Mouse (Mus musculus): ENCODE results near the gene Zfp423.

Zfp423 gene

DNA sequence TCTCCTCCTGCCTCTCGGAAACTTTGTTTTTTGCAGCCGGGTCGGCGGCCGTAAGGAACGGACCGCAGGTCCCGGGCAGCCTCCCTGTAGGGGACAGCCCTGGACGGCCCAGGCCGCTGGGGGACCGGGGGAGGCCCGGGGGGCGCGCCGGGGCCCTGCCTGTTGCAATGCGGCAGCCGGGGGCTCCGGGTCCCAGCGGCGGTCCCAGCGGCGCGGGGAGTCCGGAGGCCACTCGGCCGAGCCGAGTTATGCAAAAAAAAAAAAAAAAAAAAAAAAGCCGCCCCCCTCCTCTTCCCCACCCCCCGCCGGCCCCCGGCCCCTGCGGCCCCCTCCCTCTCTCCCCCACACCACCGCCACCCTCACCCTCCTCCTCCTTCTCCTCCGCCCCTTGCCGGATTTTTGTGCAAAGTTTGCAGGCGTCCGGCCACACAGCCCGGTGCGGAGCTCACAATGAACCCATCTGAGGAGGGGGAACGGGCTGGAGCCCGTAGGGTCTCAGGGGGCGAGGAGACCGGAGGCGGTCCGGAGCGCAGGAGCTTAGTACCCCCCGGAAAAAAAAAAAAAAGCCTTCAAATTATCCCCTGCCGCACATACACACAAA, at the start of gene Zfp423:
TSS of gene Zfp423 (minus strand) at position 276 of the 601 bp plus-strand sequence.
- under 1% methylated on average over 34 of the region's 48 CpGs for WGBS

DNA sequence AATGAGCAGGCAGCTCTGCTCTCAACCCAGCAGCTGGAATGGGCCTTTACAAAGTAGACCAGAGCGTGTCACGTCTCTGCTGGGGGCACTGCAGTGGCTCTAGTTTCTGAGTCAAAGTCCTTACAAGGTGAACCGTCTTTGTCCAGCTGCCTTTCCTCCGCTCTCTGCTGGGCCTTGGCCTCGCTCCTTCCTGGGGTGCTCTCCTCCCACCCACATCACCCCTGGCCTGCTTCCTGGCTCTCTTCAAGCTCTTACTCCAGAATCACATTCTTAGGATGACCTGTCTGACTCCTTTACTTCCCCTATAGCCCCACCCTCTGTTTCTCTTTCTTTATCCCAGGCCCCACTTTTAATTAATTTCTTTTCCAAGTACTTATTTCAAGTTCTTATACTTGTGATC, 47.4 kb upstream of the Zfp423 start:
- WGBS: 89% methylated on average over 5 of the region's 5 CpGs

DNA sequence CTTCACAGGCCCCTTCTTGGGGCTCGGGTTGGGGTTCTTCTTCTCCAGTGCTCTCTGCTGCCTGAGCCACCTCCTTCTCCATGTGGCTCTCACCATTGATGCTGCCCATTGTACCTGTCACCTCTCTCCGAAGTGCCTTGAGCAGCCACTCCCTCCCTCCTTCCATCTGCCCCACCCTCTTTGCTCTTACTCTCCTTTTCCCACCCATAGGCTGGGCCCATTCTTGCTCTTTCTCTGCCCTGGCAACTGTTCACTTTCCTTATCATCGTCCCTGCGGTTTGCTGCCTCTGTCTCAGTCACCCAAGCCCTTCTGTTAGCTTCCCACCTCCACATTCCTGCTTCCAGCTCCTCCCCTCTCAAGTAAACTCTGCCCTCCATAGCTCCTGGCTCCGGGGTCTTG, 25.4 kb upstream of the Zfp423 start:
- WGBS: 67% methylated on average over 5 of the region's 5 CpGs

DNA sequence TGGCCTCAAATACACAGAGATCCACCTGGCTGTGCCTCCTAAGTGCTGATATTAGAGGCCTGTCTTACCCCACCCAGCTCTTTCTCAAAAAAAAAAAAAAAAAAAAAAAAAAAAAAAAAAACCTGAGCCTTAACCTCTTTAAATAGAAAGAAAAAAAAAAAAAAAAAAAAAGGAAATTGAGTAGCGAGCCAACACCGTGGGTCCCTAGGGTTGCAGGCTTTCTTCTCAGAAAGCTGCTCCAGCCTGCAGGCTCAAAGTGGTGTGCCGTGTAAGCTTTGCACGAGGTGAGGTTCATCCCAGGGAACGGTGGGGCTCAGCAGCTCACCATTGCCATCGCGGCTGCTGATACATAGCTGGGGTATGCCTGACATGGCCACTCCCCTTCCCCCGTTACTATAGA, 24.6 kb upstream of the Zfp423 start:
- WGBS: 66% methylated on average over 8 of the region's 8 CpGs

DNA sequence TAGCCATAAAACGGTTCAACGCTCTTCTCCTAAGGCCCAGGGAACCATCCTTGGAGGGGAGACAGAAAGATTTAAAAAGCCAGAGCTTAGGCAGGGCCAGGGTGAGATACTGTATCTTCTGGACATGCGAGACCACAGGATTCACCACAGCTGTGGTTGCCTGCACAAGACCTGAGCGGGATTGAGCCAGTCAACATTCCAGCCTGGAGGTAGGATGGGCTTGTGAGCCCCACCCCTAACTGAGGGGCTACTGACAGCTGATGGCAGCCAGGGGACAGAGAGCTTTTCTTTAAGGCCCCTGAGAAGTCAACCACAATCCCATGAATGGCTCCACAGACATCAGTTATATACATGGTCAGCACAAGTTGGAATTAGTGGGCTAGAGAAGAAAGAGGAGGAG, 23.5 kb upstream of the Zfp423 start:
- 95% methylated on average over 4 of the region's 4 CpGs for WGBS

DNA sequence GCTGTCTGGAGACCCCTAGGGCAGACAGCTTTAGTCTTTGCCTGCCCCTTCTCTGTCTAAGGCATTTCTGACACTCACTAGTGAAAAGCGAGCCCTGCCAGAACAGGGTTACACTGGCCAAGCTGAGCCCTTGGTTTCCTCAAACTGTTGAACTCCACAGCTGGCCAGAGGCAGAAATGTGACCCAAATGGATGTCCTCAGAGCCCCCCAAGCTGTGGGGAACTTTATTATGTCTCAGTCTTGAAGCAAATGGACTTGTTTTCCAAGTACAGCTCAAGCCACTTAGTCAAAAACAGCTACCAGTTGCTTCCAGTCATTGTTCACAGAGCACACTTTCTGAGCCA, 16.0 kb upstream of the Zfp423 start:
- 71% methylated on average over 1 of the region's 1 CpGs for WGBS

DNA sequence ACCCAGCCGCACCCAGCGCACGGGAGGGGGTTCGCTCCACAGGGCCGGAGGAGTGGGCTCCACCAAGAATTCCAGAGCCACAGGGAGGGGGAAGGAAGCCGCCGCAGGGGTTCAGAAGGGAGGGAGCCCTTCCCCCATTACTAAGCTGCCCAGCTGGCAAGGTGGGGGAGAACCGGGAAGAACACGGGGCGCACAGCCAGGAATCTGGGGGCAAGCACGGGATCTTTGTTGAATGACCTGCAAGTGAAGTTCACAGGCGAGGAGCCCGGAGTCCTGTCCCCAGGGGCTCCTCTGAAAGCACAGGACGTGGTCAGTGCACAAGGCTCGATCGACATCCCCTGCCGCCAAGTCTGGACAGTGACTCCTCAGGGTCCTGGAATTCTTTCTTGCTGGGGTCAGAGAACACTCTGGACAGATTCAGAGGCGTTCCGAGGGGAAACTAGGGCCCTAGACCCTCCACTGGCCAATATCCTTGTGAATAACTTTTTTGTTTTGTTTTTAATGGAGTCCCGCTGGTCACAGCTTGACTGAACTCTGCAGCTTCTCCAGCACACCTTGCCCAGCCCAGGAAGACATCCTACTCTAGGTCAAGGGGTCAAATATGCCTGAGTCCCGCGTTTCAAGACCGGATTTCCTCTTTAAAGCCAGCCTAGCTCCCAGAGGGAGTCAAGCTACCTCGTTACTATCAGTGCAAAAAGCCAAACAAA, 15.5 kb upstream of the Zfp423 start:
- 13% methylated on average over 24 of the region's 24 CpGs for WGBS

DNA sequence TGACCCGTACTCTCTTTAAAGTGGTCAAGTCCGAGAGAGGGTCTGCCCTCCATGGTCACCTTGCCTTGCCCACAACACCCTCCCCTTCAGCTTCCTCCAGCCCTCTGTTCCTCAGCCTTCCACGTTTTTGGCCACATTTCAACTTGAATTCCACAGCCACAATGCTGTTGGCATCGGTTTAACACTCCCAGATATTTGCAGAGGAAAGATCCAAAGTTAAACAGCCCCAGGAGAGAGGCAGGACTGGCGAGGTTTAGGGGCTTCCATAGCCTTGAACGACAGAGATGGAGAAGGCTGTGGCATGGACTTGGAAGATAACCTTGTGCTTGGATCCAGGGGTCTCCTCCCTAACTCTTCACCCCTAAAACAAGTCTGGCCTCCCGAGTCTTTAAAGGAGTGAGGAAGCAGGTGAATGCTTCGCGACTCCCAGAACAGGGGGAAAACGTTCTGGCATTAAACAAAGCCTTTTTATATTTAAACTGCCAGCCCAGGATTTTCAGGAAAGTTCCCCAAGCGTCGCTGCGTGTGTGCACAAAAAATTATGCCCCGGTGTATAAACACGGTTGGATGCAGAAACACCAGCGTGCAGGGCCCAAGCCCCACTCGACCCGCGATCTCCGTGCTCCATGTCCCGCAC, 14.8 kb upstream of the Zfp423 start:
- WGBS: 13% methylated on average over 21 of the region's 21 CpGs

DNA sequence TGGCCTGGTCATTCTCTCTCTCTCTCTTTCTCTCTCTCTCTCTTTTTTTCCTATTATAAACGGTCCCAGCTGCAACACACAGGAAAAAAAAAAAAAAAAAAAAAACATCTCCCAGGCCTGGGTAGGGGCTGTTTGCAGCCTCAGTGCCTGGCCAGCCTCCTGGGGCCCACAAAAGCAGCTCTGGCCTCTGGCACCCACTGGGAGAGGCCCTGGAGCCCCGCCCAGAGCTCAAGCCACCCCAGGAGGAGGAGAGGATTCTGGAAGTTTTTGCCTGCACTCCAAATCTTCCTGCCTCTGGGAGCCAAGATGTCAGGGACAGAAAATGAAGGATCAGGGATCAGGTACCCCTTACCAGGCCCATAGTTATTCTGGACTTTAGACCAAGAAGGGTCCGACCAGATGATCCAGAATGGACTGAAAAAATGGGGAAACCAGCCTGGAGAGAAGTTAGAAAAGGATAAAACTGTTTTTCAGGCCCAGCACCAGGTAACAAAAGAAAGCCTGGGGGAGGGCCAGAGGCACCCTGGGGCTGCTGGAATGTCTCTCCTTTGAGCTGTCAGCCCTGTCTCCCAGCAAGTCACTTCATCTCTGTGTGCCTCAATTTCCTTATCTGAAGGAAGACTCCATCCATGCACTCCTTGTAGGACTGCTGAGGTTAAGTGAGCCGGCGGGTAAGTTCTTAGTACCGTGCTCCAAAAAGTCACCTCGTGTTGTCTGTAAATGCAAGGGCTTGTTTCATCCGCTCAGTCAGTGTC, 8.6 kb upstream of the Zfp423 start:
- WGBS: 76% methylated on average over 8 of the region's 8 CpGs

DNA sequence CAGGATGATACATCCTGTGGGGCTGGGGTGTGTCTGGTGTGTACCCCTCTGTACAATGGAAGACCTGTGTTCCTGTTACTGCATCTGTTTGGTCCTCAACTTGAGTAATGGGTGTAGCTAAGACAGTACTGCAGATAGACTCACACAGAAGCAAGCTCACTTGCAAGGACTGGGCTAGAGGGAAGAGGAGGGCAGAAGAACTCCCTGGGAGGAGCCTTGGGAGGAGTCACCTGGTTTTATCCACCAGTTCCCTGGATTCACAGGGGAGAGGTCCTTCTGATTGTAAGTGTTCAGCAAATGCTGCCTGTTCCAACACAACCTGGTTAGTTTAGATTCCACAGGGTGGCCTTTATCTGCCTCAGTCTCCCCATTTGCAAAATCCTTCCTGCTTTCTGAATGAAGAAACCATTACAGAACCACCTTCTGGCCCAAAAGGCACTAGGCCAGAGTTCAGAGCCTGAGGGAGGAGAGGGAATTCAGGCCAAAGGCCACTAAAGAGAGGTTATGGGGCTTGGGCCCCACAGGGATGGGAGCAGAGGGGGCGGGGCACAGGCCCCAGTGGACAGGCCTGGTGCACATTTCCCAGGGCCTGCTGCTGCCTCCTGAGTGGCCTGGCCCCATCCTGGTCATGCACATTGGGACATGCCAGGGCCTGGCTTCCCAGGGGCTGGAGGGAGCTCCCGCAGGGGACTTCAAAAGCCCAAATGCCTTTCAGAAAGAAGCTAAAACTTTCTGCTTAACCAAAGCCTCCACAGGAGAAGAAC, 7.8 kb upstream of the Zfp423 start:
- WGBS: 79% methylated on average over 2 of the region's 2 CpGs

DNA sequence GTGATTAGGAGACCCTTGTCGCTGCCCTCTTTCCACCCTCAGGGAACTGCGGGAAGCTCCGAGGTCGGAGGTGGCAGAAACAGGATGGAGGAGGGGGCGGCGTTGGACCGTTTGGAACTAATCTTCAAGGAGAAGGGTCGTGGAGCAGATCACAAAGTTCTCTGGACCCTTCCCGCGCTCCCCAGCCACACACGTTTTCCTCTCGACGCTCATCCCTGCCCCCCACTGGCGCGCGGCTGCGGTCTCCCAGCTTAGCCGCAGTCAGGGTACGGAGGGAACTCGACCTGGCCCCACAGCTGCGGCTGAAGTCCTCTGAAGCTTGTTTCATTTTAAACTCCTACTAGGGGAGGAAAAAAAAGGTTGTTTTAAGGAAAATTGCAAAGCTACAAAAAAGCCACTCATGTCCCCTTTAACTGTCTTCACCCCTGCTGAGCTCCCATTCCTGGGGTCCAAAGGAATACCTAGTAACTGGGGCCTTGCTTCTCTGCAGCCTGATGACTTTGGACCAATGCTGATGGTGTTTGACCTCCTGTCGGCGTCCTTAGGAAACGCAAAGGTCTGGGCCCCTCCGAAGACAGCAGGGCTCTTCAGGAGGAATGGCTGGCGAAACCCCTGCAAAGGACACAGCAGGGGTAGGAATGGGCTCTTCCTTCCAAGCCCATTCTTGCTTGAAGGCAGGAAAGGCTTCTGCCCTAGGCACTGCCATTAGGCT, 3.3 kb upstream of the Zfp423 start:
- 27% methylated on average over 26 of the region's 26 CpGs for WGBS

DNA sequence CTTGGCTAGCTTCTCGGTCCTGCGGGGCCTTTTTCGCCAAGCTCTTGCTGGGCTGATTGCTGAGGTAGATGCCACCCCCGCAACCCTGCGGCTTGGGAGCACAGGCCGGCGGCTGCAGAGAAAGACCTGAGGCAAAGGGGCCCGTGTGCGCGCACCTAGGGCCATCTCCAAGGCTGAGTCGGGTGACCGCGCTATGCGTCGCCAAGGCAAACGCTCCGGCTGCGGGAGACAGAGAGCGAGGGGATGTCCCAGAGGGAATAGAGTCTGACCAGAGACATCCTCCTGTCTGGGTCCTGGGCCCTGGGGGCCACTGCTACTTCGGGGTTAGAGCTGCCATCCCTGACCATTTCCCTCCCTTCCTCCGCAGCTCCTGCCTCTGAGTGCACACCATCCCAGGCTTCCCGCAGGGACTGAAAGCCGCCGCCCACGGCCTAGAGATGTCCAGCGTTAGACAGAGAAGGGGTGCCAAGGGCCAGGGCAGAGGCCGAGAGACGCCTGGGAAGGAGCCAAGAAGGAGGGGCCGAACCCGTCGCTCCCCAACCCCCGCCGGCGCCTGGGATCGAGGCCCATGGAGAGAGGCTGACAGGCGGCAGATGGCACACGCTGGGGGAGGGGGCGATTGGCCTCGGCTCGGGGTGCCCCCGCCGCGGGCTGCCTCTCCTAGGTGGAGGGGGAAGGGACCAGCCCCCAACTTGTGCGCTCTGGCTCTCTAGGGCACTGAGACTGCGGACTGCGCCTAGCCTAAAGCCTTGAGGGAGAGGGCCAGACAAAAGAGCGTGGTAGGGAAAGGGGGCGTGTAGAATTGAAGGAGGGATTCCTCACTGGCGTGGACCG, 2.5 kb upstream of the Zfp423 start:
- 3% methylated on average over 50 of the region's 50 CpGs for WGBS

DNA sequence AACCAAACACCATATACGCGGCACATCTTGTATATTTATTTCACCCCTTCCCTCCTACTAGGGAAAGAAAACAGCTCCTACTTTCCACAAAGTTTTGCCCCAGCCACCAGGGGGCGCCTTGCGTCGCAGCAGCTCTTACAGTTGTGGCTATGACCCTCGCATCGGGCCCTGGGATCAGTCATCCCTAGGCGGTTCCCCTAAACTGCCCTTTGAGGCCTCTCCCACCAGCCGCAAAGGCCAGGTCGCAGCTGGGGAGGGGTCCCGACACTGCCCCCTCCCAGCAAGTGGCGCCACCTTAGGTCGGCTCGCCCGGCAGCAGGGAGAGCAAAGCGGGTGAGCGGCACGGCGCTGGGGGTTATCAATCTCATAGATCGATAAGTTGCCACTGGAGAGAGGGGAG, 1.7 kb upstream of the Zfp423 start:
- 5% methylated on average over 16 of the region's 20 CpGs for WGBS

DNA sequence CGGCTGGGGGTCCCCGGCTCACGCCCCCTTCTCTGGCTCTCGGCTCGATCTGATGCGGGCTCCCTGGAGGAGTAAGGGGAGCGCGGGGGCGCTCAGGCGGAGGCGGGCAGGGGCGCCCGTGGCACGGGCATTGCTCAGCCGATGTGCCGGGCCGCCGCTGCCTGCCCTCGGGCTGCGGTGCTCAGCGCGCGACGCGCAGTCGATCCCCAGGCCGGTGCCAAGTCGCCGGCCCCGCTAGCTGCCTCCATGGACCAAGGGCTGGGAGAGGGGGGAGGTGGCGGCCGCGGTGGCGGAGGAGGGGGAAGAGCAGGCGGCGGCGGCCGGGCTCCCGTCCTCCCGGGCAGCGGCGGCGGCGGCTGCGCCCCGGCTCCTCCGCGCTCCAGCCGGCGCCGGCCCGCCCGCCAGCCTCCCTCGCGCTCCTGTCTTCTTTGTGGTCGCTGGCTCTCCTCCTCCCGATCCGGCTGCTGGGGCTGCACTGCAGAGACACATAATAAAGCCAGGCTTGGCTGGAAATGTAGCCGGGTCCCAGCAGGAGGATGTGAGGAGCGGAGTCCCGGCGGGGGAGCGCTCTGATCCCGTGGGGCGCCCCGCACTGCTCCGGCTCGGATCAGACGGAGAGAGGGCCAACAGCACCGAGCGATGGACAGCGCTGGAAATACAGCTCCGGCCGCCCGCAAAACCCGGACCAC, 810 bp upstream of the Zfp423 start:
- 1% methylated on average over 67 of the region's 76 CpGs for WGBS

DNA sequence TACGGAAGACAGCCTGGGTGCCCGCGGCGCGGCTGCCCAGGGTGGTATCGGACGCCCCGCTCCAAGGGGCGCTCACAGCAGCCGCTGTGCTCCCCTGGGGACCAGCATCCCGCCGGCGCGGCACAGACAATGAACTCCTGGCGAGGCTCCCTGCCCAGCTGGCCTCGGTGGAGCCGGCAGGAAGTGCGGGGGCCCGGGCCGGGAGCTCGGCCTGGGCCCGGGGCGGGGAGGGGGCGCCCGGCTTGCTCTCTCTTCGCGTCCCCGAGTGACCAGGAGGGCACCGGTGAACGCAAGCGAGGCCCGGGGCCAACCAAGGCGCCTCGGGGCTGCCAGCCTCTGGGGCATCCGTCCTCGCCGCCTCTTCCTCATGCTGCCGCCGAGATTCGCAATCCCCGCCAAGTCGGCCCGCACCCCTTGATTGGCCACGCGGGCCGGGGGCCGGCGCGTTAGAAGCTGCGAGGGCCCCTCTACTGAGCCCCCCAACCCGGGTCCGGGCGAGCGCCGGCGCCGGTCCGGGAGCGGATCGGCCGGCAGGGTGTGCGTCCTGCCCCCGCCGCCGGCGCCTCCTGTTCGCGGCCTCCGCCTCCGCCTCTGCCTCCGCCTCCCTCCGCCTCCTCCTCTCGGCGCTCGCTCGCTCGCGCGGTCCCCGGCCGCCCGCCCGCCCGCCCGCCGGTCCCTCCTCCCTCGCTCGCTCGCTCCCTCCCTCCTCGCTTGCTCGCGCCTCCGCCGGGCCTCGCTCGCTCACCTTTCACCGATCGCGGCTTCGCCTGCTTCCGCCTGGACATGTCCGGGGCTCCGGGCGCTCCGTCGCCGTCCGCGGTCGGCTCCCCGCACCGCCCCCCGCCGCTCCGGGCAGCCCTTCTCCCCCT, 710 bp downstream of the Zfp423 start:
- 1% methylated on average over 103 of the region's 115 CpGs for WGBS

DNA sequence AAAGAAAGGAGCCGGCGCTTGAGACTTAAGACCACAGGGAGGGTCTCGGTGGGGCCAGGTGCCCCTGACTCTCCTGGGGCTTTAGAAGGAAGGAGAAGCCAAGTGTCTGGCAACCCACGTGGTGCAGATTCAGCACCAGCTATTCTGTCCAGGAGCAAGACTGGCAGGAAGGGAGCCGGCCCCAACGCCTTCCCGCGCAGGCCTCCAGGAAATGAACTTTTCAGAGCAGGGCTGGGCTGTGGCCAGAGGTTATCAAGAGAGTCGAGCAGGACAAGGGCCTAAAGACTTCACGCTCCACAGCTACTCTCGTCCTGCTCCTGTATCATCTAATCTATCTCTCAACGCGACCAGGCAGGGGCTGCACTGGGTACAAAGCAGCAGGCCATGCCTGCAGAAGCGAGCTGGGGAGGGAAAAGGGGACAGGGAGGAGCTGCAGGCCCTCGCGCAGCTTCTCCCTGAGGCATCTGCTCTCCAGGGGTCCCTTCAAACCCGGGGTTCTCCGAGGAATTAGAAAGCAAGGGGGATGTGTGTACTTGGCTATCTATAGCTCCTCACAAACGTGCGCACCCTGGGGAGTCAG, 1.4 kb downstream of the Zfp423 start:
- WGBS: 19% methylated on average over 20 of the region's 20 CpGs

DNA sequence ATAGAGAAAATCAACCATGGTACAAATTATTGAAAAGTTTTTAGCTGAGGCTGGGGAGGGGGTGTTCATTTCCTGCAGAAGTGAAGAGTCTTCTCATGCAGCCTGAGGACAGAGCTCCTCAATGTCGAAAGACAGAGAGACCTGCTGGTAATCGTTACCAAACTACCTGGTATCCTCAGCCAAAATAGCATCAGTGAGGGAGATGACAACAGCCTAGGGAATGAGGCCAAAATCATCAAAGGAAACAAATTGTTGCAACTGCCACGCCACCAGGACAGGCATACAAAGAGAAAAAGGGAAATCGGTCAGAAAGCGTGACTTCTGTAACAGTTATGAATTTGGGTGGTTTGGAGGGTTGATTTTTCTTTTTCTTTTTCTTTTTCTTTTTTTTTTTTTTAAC, 3.4 kb downstream of the Zfp423 start:
- WGBS: 74% methylated on average over 5 of the region's 5 CpGs

DNA sequence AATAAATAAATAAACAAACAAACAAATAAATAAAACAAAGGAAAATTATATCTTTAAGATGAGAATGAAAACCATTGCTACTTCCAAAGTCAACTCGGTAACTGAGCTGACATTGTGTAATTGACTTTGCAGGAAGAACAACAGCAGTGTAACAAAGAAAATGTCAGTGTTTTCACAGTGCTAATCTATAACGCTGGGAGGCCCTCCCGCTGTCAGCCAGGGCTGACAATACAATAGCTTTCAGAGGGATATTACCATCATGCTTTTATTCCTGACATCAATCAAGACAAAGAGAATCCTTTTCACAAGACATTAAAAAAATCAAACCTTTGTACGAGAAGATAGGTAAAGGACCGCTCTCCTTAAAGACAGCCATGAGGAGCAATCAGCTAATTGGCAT, 5.9 kb downstream of the Zfp423 start:
- 77% methylated on average over 5 of the region's 5 CpGs for WGBS
